Mouse (Mus musculus): Measurements from ENCODE around the gene Adgrf4. TPM values are rescaled to one million over a fixed set of nuclear protein-coding genes. Genes with fewer than 3 reads are reported as not detected.

Gene Adgrf4
- not detected for total RNA-seq (2023)

DNA sequence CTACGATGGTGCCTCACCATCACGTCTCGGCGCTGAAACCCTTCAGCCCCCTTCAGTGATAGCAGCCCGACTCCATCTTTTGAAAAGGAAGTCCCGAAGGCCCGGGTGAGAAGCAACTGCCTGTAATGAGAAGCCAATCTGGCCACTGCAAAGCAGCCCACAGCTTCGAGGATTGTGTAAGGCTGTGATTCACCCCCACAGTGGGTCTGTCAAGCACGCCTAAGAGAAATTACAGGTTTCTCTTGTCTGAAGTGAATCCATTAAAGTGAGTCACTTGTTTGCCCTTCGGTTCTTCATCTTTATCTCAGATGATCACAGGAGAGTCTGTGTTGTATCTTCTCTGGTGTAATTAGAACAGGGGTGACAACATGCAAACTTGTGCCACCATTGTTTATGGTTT, at the start of gene Adgrf4:
Adgrf4 (minus strand) TSS at position 149 of the 400 bp plus-strand sequence.

DNA sequence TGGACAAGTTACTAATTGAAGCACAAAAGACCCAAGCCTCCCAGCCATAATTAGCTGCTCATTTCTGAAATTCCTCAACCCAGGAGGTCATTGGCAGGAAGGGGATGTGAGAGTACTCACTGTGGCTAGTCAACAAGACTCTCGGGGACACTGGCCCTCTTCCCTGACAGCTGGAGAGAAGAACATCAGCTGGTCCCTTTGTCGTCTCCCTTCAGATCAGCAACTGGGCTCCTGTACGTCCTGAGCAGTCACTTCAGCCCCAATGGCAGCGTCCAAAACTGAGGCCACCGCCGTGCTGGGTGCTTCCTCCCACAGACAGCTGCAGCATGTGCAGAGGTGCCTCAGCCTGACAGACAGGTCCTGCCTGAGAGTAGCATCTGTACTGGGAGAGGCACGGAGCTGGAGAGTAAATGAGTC, 49.7 kb upstream of the Adgrf4 start, which contains the start of gene Adgrf2:
Adgrf2 (minus strand) TSS at position 379 of the 417 bp plus-strand sequence.

DNA sequence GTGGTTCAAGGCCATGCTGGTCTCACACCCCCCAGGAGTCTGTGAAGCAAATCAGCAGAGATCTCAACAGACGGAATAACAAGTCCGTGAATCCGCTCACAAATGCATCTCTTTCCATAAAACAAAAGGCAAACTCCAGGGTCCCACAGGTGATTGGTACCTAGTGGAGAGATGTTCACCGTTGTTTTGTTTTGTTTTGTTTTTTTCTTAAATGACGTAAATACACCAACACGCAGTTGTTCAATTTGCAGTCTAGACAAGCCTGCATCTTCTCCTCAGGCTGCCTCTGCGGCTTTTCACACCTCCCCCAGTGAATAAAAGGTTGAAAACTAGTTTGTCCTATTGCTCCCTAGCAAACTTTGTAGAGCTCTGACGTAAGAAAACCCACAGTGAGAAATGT, 80.8 kb downstream of the Adgrf4 start, which contains the start of gene Opn5:
Opn5 (minus strand) TSS at position 101 of the 400 bp plus-strand sequence.

Other genes starting within 250 kb of the Adgrf4 start
- gene Opn5, start 80.9 kb downstream of the Adgrf4 start, total RNA-seq (2023): not detected
- under 1 TPM in 1 of 2 experiments, not detected in 1; 0.13 TPM for gene Adgrf2, start 49.9 kb upstream of the Adgrf4 start, total RNA-seq (2023)
- gene Cd2ap, start 184.4 kb upstream of the Adgrf4 start, total RNA-seq (2023): 10 to 100 TPM; 15.1 to 21.8 TPM